Mouse (Mus musculus) urinary bladder, adult 18-20 months (tissue): ENCODE results near the gene Gm10295.

Experiments
- DNase-seq, 2 experiments: peaks; one replicate each; pipeline ENCODE4 v3.0.0; 2022; ENCODE audit warnings: low spot score in 2 of 2, mixed read lengths in 2 of 2

Gene Gm10295

GRCm38 (mm10) chr7:71351364-71351763 lies at the start of gene Gm10295:
Gm10295 (minus strand) TSS chr7:71351485.
- DNase-seq = no peak

DNA sequence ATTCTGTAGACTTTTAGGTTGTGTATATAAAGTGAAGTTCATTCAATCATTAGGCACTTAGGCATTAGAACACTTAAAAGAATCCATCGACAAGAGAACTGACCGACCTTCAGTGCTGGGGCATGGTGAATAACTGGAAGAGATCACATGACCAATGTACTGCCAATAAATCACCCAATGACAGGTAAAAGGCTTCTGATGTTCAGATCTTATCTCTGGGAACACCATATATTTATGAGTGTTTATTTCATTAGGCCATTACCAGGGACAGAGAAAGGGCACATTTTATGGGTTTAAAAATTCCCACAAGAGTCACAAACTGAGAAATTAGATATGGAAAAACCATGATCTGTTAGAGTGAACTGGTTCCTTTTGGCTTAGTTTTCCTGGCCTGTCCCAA lies 49.7 kb upstream of the Gm10295 start:
- DNase-seq = no peak

- DNase-seq = no peak
Observed at GRCm38 (mm10) chr7:71399891-71400632, 48.8 kb upstream of the Gm10295 start.

DNA sequence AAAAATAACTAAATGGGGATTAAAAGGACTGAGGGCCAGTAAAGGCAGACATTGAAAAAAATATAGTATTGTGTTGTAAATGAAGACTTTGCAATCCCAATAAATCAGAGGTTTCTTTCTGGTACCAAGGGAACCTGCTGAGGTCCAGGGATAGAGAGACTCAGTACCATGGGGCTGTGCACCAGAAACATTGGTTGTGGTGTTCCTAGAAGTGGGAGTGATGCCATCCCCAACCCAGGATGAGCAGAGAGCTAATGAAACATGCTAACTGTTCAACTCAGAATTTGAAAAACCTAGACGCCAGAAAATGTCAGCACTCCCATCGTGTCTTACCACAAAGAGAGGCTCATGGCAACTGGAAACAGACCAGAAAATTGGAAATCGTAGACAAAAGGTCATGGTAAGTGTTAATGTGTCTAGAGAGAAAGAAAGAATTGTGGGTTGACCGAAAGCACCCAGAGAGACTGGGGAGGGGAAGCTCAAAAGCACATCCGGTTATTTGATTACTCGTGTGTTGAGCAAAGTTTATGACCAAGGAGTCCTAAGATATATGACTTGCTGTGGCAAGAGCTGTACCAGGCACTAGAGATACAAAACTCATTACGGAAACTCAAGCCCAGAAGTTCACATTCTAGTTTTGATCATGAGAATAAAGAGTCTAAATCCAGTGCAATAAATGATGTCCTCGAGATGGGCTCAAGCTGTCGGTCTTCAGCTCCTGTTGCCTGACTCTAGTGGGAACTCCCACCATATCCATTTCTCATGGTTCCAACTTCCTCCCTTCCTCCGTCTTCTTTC lies 47.9 kb upstream of the Gm10295 start:
- DNase-seq = no peak

DNA sequence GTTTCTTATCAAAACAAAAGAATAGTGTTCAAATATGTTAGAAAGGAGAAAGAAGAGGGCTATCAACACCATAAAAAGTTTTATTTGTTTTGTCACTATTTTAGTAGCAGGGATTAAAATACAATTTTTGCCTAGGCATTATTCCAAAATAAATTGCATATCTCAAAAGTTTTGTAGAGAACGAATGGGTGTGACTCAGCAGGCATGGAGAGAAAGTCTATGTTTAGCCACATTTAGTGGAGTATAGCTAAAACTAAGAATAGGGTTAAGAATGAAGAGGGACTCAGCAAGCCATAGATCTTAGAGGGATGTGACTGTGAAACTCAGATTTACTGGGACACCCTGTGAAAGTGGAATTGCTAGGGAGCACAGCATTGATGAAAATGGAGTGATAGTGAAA lies 47.1 kb upstream of the Gm10295 start:
- DNase-seq = no peak

DNA sequence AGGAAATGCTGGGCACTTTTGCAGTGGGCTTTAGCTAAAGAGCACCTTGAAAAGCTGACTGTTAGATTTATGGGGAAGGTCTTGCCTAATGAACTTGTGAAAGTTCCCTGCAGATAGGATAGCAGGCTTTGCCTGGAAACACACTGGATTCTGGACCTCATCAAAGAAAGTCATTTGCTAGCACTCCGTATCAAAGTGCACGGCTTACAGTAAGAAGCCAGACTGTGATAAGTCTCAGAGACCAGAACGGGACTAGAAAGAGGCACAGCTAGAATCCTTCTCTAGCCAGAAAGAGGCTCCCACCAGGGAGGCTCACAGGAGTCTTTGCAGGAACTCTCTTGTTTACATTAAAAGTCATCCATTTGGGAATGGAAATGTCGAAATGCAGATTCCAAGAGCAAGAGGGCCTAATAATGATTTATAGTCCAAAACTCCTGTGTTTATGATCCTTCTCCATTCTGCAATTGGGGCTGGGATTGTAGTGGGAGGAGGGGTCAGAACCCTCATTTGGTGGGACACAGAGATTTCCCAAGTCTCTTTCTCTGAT lies 41.6 kb upstream of the Gm10295 start:
- DNase-seq = no peak

DNA sequence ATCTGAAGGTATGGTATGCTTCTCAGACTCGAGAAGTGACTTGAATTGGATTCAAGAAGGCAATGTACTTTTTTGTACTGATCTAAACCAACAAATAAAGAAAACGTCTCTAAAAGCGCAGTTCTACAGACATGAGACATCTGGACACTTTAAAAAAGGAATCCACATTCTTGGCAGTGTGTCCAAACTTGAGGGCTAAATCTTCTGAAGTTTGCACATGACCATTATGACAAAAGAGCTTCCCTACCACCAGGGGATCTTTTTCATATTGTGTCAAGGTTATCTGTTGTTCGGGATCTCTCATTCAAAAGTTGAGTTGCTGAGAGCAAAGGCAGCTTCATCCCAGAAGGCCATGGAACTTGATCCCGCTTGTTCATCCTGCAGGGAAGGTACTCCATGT lies 40.0 kb upstream of the Gm10295 start:
- DNase-seq = no peak

DNA sequence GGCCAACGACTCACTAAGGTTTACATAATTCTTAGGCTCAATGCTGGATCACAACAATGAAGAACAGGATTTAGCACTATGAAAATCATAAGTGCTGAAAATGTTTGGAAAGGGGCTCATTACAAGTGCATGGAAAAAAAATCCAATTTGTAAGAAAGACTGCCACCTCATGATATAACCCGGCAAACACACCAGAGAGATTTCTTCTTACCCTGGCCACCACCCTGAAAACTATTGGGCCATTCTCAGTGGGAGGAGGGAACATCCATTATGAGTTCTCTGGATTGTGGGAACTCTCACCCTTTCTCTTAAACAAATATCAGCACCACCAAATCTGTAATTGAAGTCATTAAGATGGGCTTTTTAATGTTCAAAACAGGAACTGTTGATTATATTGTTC lies 39.0 kb upstream of the Gm10295 start:
- no peak for DNase-seq

DNA sequence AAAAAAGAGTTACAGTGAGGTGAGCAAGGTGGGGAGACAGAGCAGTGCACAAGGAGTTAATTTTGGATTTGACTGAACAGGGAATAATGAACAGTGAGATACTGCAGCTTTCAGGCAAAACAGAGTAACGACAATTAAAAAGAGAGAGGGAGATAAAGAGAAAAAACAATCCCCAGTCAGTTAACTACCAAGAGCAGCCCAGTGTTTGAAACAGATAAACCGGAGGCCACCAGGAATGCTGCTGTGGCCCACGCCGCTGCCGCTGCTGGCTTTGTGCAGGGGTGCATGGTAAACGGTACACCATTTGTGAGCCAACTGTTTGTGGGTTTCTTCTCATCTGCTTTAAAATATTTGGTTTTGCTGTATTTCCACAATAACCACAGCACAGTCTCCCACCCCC lies 34.8 kb upstream of the Gm10295 start:
- DNase-seq = no peak

GRCm38 (mm10) chr7:71384921-71385320 lies 33.6 kb upstream of the Gm10295 start:
- no peak for DNase-seq

DNA sequence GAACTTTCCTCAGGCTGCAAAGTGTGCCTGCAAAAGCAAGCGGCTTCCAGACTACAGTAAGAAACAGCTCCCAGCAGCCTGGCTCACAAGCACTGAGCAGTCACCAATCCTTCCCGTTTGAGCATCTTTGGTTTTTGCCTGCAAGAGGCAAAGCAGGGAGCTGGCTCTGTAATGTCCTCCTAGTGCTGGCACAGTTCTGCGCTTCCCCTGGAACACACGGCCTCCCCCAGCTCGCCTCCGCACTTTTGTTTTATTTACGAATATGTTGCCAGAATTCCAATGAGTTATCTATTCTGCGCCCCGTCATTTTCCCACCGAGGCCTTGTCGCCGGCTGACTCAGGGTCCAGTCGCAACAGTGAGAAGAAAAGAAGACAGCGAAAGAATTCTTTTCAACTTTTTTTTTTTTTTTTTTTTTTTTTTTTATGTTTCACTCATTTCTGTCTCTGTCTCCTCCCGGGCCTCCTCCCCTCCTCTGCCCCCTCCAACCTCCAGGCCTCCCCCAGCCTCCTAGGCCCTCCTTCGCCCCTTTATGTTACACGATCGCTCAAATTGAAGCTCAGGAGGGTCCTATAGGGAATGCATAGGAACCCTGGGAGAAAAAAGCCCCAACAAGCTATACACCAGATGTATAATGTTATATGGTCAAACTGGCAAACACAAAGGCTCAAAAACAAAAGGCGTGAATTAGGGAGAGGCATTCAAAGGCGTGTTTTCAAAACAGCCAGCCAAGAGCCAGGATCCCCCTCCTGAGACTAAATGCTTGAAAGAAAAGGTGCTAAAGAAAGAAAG lies 32.3 kb upstream of the Gm10295 start:
- DNase-seq = peak in 1 of 2 experiments; percentile 11

- no peak for DNase-seq
Observed at GRCm38 (mm10) chr7:71379826-71380825, 28.8 kb upstream of the Gm10295 start.

GRCm38 (mm10) chr7:71378812-71379760 lies 27.8 kb upstream of the Gm10295 start:
- DNase-seq = no peak

DNA sequence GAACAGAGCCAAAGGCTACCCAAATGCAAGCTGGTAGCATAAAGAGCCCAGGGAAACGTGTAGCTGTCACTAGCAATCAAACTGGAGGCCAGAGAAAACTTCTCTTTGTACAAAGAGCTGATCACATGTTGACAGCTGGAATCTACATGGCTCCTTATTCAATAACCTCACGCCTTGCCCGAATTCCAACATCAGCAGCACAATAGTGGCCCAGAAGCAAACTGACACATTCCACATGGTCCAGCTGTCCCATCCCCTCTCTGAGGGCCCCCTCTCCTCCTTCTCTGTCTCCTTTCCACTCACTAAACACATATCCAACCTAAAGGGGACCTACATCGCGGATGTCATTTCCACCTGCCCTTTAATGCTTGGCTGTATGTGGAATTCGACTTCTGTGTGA lies 26.7 kb upstream of the Gm10295 start:
- no peak for DNase-seq

- no peak for DNase-seq
Observed at GRCm38 (mm10) chr7:71374059-71374458, 22.8 kb upstream of the Gm10295 start.

GRCm38 (mm10) chr7:71371916-71372315 lies 20.6 kb upstream of the Gm10295 start:
- no peak for DNase-seq

GRCm38 (mm10) chr7:71370746-71371145 lies 19.5 kb upstream of the Gm10295 start:
- DNase-seq = no peak

- DNase-seq = no peak
Observed at GRCm38 (mm10) chr7:71370128-71370527, 18.8 kb upstream of the Gm10295 start.

- peak in 1 of 2 experiments; percentile 15 for DNase-seq
Observed at GRCm38 (mm10) chr7:71368543-71369181, 17.4 kb upstream of the Gm10295 start.
